Mouse (Mus musculus): ENCODE measurements around the gene Nr1h5. TPM values are rescaled to one million over a fixed set of nuclear protein-coding genes. Genes with fewer than 3 reads are reported as not detected.

Gene Nr1h5
- total RNA-seq (2021): not detected

DNA sequence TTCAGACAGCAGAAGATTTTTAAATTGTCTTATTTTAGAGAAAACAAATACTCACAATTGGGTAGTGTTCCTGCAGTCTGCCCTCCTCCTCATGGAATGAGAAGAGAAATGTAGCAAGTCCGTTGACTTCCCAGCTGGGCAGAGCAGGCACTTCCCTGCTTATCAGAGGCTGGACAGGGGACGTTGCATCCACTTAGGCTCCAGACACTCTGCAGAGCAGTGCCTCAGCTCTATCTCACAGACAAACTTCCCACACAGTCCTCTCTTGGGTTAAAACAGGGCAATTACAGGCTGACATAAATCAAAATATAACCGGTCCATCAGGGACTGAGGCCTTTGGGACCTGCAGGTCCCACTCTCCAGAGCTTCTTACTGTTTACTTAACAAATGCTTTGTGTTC is at the start of gene Nr1h5:
TSS of gene Nr1h5 (minus strand) at position 101 of the 400 bp plus-strand sequence.
- intact Hi-C loops (cut with DNase I): no loop called here
- DNase-seq (ENCODE audit: low spot score): no peak

DNA sequence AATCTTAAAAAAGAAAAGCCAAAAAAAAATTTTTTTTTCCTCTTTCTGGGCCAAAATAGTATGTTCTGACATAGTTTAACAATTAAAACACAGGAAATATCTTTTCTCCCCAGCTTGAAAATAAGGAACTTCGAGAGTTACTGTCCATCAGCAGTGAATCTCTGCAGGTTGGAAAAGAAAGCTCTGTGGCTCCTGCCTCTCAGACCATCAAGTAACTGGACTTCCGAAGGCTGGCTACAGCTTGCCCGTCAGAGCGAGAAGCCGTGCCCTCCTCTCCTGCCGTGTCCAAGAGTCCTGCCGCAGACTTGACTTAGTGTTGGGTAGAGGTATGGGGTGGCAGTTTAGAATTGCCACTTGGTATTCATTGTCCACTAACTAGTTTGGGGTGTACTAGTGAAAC is 37.7 kb upstream of the Nr1h5 start:
- intact Hi-C loops (cut with DNase I): no loop called here
- DNase-seq (ENCODE audit: low spot score): no peak

DNA sequence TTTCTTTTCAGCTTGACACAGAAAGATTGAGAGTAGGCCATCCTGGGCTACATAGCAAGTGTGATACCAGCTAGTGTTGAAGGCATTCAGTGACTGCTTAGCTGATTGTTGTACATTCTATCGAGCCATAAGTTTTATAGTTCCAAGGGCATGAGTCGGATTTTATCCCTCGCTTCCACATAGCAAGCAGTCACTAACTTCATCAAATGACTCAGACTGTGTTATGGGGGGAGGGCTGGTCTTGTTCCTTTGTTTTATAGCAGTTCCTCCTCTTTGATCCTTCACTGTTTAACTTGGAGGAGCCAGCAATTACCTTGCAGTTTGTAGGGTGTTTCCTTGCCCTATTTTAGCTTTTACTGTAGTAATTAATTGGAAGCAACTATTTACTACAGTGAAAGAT is 33.7 kb upstream of the Nr1h5 start:
- intact Hi-C loops (cut with DNase I): loop anchor here (5.0 to 10.0 kb wide), 2 partner anchors 60 to 273 kb away; partner anchors contain the start of gene Nras
- DNase-seq (ENCODE audit: low spot score): no peak

DNA sequence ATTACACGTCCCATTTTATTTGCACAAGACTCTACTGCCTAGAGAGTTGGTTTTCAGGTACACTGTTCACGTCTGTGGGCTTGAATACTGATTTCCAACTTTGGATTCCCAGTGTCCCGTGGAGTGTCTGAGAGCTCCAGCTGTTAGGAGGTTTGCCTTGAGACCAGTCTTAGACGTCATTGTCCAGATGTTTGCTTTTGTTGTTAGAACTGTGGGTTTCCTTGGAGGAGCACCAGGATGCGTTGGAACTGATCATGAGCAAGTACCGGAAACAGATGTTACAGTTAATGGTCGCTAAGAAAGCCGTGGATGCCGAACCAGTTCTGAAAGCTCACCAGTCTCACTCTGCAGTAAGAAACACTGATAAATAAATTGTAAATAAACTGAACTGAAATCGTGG is 33.1 kb upstream of the Nr1h5 start:
- no peak for DNase-seq (ENCODE audit: low spot score)
- intact Hi-C loops (cut with DNase I): loop anchor here (5.0 to 10.0 kb wide), 2 partner anchors 60 to 272 kb away; partner anchors contain the start of gene Nras

DNA sequence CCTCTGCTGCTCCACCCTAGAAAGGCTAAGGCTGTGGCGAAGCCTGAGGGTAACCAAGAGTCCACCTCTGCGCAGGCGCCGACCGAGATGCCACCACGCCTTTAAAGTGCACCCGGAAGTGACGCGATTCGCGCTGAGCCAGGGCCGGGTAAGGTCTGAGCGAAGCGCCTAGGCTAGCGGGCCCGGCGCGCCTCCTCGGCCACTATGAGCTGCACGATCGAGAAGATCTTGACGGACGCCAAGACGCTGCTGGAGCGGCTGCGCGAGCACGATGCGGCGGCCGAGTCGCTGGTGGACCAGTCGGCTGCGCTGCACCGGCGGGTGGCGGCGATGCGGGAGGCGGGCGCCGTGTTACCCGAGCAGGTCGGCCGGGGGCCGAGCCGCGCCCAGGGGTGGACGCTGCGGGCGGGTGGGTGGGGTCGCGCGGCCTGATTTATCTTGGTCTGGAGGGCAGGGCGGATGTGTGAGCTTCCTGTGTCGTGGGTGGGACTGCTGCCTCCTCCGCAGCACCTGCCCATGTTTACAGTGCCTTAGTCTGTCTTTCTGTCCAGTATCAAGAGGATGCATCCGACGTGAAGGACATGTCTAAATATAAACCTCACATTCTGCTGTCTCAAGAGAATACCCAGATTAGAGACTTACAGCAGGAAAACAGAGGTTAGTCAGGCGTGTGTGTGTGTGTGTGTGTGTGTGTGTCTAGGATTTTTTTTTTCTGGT is 31.8 kb upstream of the Nr1h5 start, which contains the start of gene Sike1:
TSS of gene Sike1 (plus strand) at position 104 of the 717 bp plus-strand sequence.
- intact Hi-C loops (cut with DNase I): loop anchor here (5.0 to 10.0 kb wide), 2 partner anchors 62 to 271 kb away; partner anchors contain the start of gene Nras
- peak; percentile 93 for DNase-seq (ENCODE audit: low spot score)

DNA sequence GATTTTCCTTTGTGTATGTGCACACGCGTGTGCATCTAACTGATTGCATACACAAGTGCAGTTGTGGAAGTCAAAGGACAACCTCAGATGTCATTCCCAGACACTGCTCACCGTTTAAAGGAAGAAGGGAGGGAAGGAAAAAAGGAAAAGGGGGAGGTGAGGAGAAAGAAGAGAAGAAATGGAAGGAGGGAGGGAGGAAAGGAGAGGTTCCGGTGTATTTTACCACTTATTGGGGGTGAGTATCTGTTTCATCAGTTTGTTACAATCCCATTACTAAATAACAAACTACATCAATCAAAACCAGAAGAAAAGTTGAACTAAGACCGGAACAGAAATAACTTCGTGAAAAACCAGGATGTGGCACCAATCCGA is 31.3 kb upstream of the Nr1h5 start:
- intact Hi-C loops (cut with DNase I): loop anchor here (5.0 to 10.0 kb wide), 2 partner anchors 62 to 270 kb away; partner anchors contain the start of gene Nras
- no peak for DNase-seq (ENCODE audit: low spot score)

DNA sequence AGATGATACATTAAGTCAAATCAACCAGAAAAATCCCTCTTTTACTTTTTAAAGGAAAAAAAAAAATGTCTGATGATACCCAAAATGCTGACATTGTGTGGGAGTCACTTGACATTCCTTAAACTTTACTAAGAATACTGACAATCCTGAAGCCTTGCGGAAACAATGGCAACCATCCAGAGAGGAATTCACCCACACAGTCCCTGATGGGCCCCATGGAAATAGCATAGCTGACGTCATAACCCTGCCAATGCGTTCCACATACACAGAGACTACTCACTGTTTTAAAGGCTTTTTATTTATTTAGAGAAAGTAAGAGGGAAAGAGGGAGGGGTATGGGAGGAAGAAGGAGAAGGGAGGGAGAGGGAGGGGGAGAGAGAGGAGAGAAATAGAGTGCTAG is 29.0 kb upstream of the Nr1h5 start:
- intact Hi-C loops (cut with DNase I): loop anchor here (10.0 kb wide), 1 partner anchor 268 kb away; no protein-coding TSS in a partner anchor
- DNase-seq (ENCODE audit: low spot score): no peak

DNA sequence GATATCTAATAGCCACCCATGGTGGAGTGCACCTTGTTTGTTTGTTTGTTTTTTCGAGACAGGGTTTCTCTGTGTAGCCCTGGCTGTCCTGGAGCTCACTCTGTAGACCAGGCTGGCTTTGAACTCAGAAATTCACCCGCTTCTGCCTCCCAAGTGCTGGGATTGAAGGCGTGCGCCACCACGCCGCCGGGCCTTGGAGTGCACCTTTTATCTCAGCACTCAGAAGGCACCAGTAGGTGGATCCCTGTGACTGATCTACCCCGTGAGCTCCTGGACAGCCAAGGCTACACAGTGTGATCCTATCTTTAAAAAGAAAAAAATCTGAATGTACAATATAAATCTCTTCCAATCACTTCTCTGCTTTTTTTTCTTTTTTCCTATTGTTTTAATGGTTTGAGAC is 27.1 kb upstream of the Nr1h5 start:
- no peak for DNase-seq (ENCODE audit: low spot score)

DNA sequence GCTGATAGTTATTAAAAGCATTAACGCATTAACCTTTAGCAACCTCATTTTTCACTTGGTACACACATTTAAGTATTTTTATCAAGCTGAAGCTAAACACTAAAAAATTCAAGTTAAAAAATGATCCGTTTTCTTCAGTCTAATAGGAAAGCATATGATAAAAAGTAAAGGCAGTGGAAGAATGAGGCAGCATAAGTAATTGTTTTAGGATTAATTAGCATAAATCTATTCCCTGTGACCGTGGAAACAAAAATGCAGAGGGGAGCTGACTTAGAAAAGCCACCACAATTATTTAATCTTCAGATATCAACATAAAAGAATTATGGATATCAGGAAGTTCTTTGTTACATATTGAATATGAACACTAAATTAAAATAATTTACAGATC is 16.4 kb upstream of the Nr1h5 start:
- DNase-seq (ENCODE audit: low spot score): no peak
- intact Hi-C loops (cut with DNase I): no loop called here

More for the DNA sequence above, 27.1 kb upstream of the Nr1h5 start:
- intact Hi-C loops (cut with DNase I): loop anchor here (10.0 kb wide), 1 partner anchor 266 kb away; no protein-coding TSS in a partner anchor

DNA sequence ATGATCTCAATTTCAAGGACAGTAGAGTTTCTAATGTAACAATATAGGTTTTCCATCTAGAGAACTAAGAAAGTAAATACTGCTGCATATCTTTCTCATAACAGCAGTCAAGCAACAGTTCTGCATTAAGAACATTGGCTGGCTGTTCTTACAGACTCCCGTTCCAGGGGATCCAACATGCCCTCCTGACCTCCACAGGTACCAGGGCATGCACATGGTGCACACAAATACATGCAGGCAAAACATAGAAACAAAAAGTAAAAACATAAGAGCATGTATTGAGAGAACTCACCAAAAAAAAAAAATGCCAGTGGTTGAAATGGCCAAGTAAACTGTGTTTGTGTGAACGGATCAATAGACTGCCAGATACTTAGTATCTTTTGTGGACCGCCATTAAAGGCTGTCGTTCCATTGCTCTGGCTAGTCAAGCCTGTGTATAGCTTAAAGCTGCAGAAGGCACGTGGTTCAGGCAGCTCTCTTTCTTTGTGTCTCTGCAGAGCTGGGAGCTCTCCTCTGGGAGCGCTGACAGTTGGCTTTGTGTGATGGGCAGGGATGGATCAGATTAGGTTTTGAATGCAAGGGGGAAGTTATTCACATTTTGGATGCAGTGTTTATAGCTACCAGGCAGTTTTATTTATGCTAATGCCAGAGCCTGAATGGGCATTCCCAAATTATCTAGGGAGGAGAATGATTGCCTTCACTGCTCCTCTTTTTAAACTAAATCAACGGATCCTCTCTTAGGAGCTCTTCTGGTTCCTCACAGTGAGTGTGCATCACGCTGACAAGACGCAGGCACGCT is 15.8 kb upstream of the Nr1h5 start:
- intact Hi-C loops (cut with DNase I): no loop called here
- no peak for DNase-seq (ENCODE audit: low spot score)

DNA sequence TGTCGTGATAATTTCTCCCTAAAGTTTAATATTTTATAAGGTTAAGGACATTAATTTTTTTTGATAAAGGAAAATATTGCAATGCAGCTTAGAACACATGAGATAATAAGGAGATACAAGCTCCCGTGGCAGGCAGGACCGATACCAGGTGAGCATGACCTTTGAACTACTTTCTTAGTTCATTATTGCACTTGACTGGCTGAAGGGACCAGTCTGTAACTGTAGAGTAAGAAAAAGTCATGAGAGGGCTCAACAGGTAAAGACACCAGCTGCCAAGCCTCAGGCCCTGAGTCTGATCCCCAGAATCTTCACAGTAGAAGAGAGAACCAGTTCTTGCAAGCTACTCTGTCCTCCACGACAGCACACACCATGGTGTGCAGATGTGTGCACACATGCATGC is 13.0 kb upstream of the Nr1h5 start:
- intact Hi-C loops (cut with DNase I): no loop called here
- DNase-seq (ENCODE audit: low spot score): no peak

DNA sequence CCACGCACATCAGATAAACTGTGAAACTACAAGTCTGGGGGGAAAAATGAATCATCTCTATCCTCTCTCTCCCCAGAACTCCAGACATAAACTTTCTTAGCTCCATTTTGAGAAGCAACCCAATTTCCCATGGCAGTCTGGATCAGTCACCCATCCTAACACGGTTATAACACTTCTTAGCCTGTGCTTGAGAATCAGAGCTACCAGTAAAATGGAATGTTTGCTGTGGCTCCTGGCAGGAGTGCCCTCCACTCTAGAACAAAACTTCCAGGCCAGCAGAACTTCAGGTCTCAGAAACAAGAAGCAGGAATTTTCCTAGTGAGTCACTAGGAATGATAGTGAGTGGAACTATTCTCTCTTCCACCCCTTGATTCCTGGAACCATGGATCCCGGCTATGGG is 6.6 kb upstream of the Nr1h5 start:
- intact Hi-C loops (cut with DNase I): no loop called here
- DNase-seq (ENCODE audit: low spot score): no peak

DNA sequence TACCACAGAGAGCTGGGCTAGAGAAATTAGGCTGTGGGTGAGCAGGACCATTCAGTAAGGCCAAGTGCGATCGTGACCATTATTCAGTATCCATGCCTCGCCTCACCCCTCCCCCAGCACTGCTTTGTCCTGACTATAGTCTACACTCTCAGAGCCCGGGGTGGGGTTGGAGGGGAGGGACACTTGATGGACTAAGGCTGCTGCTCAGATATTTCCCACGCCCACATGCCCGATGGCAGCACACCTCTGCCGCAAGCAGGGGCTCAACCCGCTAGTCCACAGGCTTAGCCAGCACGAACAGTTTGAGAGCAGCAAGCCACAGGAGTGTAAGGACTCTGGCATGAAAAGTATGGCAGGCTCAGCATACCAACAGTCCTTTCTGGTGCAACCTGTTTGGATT is 6.1 kb upstream of the Nr1h5 start:
- no peak for DNase-seq (ENCODE audit: low spot score)
- intact Hi-C loops (cut with DNase I): no loop called here

DNA sequence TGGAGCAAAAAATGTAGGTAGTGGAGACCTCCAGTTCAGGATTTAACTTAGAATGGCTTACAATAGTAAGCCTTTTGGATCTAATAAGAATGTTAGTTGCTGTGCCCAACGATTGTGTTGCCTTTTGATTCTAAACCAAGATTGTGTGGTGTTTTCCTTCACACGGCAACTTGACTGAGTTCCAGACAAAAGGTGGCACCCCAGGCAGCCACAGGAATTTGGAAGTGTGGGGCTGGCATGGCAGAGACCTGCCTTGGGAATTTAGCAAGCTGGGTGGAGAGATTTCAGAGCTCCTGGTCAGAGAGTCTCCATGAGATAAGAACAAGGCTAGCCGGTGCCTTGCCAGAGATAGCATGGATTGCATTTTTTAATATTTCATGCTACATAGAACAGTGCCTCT is 8.3 kb downstream of the Nr1h5 start:
- intact Hi-C loops (cut with DNase I): no loop called here

DNA sequence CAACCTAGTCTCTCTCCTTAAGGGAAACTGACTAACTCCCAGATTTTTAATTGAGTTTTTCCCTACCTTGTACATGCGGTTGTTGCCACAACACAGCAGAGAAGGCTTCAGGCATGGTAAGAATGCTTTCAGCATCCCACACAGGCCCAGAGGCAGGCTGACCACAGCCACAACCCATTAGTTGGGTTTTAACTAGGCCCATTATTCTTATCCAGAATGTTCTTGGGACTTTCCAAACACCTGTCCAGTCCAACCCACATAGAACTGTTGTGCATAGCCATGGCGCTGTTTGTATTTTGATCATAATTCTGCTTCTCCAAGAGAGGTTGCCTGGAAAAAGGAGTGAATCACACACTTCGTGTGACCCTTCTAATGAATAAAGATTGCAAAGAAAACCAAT is 8.8 kb downstream of the Nr1h5 start:
- no peak for DNase-seq (ENCODE audit: low spot score)
- intact Hi-C loops (cut with DNase I): no loop called here

More for the DNA sequence above, 8.3 kb downstream of the Nr1h5 start:
- no peak for DNase-seq (ENCODE audit: low spot score)

DNA sequence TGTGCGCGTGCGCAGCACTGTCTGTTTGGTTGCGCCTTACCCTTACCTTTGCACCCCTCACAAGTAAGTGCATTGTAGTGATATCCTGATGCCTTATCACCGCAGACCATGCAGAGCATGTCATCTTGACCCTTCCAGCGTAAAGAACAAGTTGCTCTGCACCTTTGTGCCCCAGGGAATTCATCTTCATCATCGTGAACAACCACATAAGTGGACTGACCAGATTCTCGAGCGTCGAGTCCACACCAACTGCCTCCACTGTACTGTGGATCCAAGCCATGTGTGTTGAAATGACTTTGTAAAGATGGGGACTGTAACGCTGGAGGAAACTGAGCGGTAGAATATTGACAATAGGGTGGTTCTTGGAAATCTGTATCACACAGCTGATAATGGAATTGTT is 9.5 kb downstream of the Nr1h5 start:
- intact Hi-C loops (cut with DNase I): no loop called here
- DNase-seq (ENCODE audit: low spot score): no peak

DNA sequence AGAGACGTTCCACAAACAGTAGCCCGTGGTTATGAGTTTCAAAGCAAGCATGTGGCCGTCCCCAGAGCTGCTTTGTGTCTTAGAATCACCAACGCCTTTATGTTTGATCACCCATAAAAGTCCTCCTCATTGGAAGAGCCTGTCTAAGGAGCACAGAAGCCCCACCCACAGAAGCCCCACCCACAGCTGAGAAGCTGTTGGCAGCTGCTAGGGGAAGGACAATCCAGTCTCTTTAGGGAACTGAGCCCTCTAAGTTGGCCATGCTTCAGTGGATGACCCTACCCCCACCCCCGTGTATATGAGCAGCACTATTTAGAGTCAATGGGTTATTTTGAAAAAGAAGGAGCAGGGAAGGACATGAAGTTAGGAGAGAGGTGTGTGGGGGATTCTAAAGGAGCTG is 17.1 kb downstream of the Nr1h5 start:
- intact Hi-C loops (cut with DNase I): no loop called here
- no peak for DNase-seq (ENCODE audit: low spot score)

DNA sequence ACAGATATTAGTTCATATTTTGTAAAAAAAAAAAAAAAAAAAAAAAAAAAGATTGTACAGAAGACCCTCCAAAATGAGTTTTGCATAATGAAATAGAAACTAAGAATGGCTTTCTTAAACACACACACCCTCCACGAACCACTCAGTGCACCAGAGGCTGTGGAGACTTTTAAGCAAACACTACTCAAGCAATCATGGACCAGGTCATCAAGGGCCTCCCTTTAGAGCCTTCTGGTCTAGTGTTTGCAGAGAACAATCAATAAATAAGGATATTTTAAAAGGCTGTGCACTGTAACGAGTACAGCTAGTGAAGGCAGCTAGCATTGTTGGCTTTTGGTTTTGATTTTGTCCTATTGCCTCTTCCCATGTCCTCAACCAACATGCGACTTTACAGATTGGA is 17.6 kb downstream of the Nr1h5 start:
- intact Hi-C loops (cut with DNase I): no loop called here
- no peak for DNase-seq (ENCODE audit: low spot score)

DNA sequence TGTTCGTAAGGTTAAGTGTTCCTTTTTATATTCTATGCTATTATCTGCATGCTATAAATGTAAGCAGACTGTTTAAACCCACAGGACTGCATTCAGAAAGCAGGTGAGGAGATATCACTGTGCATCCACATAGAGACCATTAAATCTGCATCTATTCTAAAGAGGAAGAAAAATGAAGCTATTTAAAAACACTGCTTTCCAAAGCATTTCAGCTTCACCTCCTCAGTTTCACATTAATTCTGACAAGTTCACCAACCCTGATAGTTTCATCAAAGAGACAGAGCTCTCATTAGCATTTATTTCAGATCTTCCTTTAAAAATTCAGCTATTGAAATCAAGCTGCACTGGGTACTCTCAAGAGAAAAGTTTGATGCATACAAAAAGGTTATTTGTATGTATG is 25.8 kb downstream of the Nr1h5 start:
- no peak for DNase-seq (ENCODE audit: low spot score)
- intact Hi-C loops (cut with DNase I): no loop called here

DNA sequence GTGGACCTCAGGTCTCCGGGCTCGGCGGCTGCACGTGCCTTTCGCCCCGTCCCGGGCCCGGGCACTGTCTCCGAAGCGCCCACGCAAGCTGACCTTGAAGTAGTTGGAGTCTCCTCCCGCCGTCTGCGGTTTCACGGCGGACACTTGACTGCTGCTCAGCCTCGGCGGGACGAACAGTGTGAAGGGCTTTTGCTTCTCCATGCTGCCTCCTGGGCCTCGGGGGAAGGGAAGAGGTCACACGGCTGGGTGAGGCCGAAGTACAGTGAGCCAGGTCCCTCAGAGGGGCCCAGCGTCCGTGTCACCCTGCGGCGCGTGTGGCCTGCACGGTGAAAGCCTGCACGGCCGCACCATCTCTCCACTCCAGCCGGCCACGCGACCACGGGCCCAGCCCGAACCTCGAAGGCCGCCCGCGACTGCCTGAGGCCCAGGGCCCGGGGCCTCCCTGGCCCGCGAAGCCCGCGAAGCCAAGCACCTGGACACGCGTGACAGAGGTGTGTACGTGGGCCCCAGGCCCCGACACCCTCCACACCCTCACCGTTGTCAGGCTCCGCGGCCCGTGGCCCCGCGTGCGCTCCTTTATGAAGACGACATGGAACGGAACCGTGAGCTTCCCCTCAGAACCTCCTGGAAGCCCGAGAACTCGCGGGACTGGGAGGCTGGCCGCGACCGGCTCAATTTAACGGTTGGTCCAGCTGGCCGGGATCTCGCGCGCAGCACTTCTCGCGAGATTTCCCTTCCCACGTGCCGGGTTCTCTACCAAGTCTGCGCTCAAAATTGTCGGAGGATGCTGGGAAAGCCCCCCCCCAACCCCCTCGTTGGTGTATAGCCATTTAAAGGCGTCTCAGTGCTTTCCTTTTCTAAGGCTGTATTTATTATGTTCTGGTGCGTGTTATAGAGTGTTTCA is 28.2 kb downstream of the Nr1h5 start, which contains the start of gene Sycp1:
TSS of gene Sycp1 (minus strand) at position 650 of the 904 bp plus-strand sequence.
- DNase-seq (ENCODE audit: low spot score): no peak
- intact Hi-C loops (cut with DNase I): no loop called here

Measured in heart, postnatal 25 days (tissue).